Mouse (Mus musculus) frontal cortex, postnatal 25 days (tissue): ENCODE results near the gene Gm18596.
"Not testable (repeated sequence)": the region's sequence is repeated elsewhere in the genome, so short reads cannot be mapped to it uniquely, and the experiment has no call there.

Experiments used
- DNase-seq, 2 experiments: peaks; one replicate each; pipeline ENCODE4 v3.0.0; 2022; ENCODE audit warnings: low spot score in 2 of 2

The Gm18596 gene

DNA sequence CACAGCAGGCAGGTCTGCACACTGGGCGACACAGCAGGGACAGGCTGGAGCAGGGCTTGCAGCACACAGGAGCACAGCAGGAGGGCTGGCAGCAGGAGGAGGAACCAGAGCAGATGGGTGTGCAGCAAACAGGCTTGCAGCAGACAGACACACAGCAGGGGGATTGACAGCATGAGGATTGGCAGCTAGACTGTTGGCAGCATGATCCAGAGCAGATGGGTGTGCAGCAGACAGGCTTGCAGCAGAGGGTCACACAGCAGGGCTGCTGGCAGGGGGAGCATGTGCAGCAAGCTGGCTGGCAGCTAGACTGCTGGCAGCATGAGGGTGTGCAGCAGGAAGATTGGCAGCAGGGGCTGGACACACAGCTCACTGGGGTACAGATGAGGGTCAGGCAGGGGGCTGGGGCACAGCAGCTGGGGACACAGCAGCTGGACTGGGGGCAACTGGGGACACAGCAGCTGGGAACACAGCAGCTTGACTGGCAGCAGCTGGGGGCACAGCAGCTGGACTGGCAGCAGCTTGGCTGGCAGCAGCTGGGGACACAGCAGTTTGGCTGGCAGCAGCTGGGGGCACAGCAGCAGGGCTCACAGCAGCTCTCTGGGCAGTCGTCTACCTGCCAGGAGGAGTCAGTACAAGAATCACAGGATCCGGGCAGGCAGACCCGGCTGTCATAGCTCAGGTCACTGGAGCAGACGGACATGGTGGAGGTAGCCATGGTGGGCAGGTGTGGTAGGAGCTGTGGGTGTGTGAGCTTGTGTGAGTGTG, at the start of gene Gm18596:
Gm18596 (minus strand) TSS at position 715 of the 765 bp plus-strand sequence.
- DNase-seq: not testable (repeated sequence)

DNA sequence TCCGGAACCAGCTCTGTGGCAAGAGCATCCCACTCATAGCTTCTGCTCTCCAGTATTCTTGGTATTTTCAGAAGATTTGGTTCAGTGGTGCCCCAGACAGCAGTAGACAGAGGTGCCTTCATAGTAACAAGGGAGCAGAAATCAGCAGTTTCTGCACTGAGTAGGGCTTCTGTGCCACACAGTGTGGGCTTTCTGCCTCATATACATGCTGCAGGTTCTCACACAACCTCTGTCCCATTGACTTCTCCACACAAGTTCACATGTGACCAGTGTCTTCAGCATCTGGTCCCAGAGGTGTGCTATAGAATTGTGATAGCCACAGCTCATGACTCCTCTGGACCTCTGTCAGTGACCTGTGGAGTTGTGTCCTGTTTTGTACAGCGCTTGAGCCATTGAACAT, 46.2 kb upstream of the Gm18596 start:
- DNase-seq: no peak

DNA sequence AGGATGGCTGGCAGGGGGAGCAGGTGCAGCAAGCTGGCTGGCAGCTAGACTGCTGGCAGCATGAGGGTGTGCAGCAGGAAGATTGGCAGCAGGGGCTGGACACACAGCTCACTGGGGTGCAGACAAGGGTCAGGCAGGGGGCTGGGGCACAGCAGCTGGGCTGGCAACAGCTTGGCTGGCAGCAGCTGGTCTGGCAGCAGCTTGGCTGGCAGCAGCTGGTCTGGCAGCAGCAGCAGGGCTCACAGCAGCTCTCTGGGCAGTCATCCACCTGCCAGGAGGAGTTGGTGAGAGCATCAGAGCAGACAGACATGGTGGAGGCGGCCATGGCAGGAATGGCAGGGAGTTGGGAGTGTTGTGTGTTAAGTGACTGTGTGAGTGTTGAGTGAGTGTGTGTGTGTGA, 45.4 kb upstream of the Gm18596 start, which contains the start of gene Gm7137:
Gm7137 (minus strand) TSS at position 325 of the 400 bp plus-strand sequence.
- not testable (repeated sequence) for DNase-seq

DNA sequence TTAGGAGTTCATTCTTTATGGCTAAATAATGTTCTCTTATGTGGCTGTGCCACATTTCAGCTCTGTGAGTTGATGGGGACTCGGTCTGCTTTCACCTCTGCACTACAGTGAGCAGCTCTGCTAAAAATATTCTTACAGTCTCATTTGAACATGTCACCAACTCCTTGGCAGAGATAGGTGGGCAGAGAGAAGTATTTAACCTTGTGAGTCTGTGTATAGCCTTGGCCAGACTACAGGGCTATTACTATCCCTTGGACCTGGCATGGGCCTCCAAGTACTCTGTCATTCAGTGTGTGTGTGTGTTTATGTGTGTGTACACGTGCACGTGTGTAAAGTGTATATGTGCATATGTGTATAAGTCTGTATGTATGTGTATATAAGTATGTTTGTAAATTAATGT, 41.0 kb upstream of the Gm18596 start:
- DNase-seq: not testable (repeated sequence)

DNA sequence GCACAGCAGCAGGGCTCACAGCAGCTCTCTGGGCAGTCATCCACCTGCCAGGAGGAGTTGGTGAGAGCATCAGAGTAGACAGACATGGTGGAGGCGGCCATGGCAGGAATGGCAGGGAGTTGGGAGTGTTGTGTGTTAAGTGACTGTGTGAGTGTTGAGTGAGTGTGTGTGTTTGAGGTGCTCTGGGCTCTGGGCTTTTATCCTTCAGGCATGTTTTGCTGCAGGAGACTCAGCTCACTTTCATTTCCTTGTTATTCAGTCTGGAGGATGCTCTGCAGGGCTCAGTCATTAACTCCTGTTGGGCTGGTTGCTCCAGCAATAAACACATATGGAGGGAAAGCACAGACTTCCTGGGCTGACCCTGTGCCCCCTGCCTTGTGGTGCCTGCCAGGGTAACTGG, 40.0 kb upstream of the Gm18596 start, which contains the start of gene Gm3250:
Gm3250 (minus strand) TSS at position 101 of the 400 bp plus-strand sequence.
- not testable (repeated sequence) for DNase-seq

DNA sequence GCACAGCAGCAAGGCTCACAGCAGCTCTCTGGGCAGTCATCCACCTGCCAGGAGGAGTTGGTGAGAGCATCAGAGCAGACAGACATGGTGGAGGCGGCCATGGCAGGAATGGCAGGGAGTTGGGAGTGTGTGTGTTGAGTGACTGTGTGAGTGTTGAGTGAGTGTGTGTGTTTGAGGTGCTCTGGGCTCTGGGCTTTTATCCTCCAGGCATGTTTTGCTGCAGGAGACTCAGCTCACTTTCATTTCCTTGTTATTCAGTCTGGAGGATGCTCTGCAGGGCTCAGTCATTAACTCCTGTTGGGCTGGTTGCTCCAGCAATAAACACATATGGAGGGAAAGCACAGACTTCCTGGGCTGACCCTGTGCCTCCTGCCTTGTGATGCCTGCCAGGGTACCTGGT, 34.4 kb upstream of the Gm18596 start, which contains the start of gene Gm7138:
Gm7138 (minus strand) TSS at position 101 of the 400 bp plus-strand sequence.
- not testable (repeated sequence) for DNase-seq

DNA sequence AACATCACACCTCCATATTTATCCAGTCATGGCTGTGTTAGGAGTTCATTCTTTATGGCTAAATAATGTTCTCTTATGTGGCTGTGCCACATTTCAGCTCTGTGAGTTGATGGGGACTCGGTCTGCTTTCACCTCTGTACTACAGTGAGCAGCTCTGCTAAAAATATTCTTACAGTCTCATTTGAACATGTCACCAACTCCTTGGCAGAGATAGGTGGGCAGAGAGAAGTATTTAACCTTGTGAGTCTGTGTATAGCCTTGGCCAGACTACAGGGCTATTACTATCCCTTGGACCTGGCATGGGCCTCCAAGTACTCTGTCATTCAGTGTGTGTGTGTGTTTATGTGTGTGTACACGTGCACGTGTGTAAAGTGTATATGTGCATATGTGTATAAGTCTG, 29.7 kb upstream of the Gm18596 start:
- DNase-seq: not testable (repeated sequence)

DNA sequence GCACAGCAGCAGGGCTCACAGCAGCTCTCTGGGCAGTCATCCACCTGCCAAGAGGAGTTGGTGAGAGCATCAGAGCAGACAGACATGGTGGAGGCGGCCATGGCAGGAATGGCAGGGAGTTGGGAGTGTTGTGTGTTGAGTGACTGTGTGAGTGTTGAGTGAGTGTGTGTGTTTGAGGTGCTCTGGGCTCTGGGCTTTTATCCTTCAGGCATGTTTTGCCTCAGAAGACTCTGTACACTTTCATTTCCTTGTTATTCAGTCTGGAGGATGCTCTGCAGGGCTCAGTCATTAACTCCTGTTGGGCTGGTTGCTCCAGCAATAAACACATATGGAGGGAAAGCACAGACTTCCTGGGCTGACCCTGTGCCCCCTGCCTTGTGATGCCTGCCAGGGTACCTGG, 28.8 kb upstream of the Gm18596 start, which contains the start of gene Gm3238:
Gm3238 (minus strand) TSS at position 101 of the 400 bp plus-strand sequence.
- DNase-seq: not testable (repeated sequence)

DNA sequence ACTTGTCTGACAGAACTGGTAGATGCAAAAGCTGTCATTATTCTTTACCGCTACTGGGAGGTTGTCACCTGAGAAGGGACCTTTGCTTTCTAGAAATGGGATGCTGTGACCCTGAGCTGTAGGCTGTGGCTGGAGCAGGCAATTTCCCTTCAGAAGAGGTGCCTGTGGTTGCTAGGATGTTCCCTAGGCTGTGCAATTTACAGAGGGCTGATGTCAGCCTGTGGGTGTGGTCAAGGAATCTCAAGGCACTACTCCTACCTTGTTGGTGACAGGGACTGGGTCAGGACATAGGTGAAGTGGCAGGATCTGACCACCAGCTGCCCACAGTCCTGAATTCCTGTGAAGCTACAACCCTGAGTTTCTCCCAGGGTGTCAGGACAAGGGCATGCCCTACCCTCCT, 27.3 kb upstream of the Gm18596 start:
- DNase-seq: no peak

DNA sequence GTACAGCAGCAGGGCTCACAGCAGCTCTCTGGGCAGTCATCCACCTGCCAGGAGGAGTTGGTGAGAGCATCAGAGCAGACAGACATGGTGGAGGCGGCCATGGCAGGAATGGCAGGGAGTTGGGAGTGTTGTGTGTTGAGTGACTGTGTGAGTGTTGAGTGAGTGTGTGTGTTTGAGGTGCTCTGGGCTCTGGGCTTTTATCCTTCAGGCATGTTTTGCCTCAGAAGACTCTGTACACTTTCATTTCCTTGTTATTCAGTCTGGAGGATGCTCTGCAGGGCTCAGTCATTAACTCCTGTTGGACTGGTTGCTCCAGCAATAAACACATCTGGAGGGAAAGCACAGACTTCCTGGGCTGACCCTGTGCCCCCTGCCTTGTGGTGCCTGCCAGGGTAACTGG, 17.1 kb upstream of the Gm18596 start, which contains the start of gene Gm3233:
Gm3233 (minus strand) TSS at position 101 of the 400 bp plus-strand sequence.
- not testable (repeated sequence) for DNase-seq

DNA sequence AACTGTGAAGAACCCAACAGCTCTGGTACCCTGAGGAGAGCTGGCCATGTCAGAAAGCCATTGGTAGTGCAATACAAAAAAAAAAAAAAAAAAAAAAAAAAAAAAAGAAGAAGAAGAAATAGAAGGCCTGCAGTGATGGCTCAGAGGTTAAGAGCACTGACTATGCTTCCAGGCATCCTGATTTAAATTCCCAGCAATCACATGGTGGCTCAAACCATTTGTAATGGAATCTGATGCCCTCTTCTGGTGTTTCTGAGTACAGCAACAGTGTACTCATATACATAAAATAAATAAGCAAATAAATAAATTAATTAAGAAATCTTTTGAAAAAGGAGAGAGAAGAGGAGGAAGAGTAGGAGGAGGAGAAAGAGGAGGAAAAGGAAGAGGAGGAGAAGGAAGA, 11.0 kb upstream of the Gm18596 start:
- no peak for DNase-seq

DNA sequence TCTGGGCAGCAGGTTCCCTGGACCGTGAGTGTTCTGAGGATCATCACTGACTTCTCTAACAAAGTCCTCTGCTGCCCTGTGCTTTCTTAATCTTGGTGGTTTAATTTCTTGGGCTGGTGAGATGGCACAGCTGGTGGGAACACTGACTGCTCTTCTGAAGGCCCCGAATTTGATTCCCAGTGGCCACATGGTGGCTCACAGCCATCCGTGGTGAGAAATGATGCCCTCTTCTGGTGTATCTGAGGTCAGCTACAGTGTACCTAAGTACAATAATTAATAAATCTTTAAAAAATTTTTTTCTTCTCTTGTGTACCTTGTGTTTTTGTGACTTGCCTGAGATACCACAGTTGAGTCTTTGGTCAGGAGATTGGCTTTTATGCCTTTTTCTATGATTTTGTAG, 9.9 kb upstream of the Gm18596 start:
- DNase-seq: not testable (repeated sequence)

DNA sequence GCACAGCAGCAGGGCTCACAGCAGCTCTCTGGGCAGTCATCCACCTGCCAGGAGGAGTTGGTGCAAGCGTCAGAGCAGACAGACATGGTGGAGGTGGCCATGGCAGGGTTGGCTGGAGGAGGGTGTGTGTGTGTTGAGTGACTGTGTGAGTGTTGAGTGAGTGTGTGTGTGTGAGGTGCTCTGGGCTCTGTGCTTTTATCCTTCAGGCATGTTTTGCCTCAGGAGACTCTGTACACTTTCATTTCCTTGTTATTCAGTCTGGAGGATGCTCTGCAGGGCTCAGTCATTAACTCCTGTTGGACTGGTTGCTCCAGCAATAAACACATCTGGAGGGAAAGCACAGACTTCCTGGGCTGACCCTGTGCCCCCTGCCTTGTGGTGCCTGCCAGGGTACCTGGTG, 8.8 kb upstream of the Gm18596 start, which contains the start of gene Gm9736:
Gm9736 (minus strand) TSS at position 101 of the 400 bp plus-strand sequence.
- not testable (repeated sequence) for DNase-seq

DNA sequence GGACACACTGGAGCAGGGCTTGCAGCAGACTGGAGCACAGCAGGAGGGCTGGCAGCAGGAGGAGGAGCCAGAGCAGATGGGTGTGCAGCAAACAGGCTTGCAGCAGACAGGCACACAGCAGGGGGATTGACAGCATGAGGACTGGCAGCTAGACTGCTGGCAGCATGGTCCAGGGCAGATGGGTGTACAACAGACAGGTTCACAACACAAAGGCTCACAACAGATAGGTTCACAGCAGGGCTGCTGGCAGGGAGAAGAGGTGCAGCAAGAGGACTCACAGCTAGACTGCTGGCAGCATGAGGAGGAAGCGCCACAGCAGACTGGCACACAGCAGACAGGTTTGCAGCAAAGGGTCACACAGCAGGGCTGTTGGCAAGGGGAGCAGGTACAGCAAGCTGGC, 8.2 kb upstream of the Gm18596 start:
- not testable (repeated sequence) for DNase-seq

DNA sequence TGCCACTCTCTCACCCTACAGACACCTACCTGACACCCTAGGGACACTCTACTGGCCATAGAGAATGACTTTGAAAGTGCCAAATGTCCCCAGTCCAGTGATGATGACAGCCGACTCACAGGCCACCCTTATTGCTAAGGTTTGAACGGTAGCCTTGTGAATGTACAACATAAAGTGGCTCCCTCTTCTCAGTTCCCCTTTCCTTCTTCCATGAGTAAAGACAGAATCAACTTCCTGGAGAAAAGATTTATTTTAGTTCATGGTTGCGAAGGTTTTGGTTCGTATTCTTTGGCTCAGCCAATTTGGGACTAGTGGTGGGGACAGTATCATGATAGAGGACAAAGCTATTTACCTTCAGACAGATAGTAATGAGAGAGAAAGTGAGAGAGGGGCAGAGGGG, 3.5 kb downstream of the Gm18596 start:
- no peak for DNase-seq

DNA sequence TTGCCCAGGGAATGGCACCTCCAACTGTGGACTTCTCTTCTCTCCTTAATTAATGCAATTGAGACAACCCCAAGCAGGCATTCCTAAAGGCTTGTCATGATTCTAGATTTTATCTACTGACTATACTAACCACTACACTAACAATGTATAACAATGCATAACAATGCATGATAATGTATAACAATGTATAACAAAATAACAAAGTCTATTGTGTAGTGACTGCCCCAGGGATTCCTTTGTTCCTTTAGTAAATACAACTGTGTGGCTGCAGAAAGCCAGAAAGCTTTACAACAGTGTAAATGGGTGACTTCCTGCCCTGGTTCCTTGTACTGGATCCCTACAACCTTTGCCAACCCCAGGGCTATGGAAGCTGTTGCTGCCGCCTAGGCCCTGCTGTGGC, 6.5 kb downstream of the Gm18596 start:
- DNase-seq: no peak

DNA sequence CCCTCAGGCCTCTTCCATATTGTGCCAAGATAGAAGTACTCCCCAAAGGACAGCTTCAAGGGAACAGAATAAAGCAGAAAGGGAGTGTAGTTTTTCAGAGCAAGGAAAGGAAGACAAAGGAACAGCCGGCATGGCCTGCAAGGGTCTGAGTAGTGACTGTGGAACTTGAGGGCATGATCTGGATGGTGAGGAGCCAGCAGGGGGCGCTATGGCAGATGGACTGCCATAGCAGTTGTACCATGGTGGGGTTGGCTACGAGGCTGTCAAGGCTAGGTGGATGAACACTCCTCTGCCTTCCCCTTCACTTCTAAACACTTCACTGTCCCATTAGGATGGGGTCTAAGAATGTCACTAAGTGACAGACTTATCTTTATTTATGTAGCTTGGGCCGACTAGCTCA, 13.2 kb downstream of the Gm18596 start:
- DNase-seq: no peak

DNA sequence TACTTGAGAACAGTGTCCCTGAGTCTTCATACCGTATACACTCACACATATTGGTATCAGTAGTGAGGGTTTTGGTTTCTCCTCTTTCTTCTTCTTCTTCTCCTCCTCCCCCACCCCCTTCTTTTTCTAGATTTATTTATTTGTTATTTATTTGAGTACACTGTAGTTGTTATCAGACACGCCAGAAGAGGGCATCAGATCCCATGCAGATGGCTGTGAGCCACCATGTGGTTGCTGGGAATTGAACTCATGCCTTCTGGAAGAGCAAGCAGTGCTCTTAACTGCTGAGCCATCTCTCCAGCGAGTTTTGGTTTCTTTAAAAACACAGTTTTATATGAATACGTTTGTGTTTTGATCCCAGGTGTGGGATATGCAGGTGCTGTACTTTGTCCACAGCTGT, 14.2 kb downstream of the Gm18596 start:
- no peak for DNase-seq

DNA sequence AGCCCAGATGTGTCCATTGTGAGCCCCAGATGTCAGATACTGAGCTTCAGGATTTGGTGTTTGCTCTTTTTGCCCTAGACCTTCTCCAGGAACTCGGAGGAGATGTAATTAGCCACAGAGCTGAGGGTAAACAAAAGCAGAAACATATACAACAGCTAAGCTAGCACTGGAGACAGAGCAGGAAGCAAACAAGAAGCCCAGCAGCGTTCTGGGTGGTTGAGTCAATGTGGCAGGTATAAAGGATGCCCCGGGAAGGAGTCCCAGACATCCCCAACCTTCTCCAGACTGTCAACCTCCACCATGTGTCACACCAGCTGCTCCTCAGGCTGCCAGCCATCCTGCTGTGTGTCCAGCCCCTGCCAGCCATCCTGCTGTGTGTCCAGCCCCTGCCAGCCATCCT, 16.3 kb downstream of the Gm18596 start, which contains the start of gene Gm10100:
Gm10100 (plus strand) TSS at position 301 of the 400 bp plus-strand sequence.
- DNase-seq: no peak

DNA sequence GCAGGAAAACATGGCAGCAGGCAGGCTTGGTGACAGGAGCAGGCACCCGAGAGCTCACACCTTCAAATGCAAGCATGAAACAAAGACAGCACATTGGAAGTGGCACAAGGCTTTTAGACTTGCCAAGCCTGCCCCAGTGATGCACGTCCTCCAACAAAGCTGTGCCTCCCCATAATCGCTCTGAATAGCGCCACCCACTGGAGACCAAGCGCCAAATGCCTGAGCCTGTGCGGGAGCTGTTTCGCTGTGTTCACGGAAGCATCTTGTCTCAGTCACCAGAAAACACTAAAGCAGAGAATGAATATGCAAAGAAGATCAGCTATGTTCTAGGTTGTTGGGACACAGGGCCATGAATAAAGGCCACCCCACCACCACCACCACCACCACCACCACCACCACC, 17.6 kb downstream of the Gm18596 start:
- no peak for DNase-seq

DNA sequence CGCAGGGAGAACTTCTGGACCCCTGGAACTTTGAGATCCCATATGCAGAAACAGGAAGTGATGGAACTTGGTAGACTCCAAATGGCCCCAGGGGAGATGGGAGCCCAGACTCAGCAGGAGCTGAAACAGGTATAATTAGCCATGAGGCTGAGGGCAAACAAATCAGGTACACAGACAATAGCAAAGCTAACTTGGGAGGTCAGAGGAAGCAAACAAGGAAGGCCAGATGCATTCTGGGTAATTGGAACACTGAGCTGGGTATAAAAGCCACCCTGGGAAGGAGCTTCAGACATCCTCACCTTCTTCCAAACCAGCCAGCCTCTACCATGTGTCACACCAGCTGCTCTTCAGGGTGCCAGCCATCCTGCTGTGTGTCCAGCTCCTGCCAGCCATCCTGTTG, 22.1 kb downstream of the Gm18596 start, which contains the start of gene Krtap12-1:
Krtap12-1 (plus strand) TSS at position 301 of the 400 bp plus-strand sequence.
- DNase-seq: not testable (repeated sequence)

DNA sequence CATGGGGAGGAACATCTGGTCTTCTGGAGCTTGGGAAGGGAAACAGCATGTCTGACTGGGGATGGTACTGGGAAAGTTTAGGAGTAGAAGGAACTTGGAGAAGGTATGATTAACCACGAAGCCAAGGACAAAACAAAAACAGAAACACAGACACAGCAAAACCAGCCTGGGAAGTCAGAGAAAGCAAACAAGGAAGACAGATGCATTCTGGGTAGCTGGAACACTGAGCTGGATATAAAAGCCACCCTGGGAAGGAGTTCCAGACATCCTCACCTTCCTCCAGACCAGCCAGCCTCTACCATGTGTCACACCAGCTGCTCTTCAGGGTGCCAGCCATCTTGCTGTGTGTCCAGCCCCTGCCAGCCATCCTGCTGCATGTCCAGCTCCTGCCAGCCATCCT, 26.9 kb downstream of the Gm18596 start, which contains the start of gene Gm10142:
Gm10142 (plus strand) TSS at position 301 of the 400 bp plus-strand sequence.
- no peak for DNase-seq

DNA sequence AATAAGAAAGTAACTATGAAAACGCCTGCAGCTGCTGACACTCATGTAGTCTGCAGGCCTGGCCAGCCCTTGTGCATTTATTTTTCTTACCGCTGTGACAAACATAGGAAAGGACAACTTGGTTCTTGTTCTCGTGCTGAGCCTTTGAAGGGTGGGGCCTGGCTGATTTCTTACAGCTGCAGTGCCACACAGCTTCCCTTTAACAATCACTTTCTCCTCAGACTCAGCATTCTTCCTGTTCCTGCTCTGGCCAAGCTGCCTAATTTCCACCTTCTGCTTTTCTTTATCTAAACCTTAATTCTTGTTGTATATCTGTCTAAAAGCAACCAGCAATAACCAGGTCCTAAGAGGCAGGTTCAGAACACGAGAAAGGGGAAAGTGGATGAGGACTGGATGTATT, 28.7 kb downstream of the Gm18596 start:
- DNase-seq: no peak
